Mouse (Mus musculus): ENCODE measurements around the gene Mettl17. TPM values are rescaled to one million over a fixed set of nuclear protein-coding genes. Genes with fewer than 3 reads are reported as not detected.
A peak's percentile ranks its signal among the peaks of the same experiment; 100 is the strongest.
"Not testable (repeated sequence)": the region's sequence is repeated elsewhere in the genome, so short reads cannot be mapped to it uniquely, and the experiment has no call there.

Mettl17 gene
- polyA plus RNA-seq, 1 experiment from 2014 or later: 40.4 TPM

- Histone ChIP-seq H3K36me3 (ENCODE audit: control insufficient read depth, insufficient read depth, low read length) (no peaks in the 10 kb centered on the region), H3K4me1 (replicated peaks; ENCODE audit: control insufficient read depth, insufficient read depth, low read length) (peaks cover 14% of the 10 kb centered on the region), H3K27ac (ENCODE audit: low read length) (peak overlapping the region; percentile 72), H3K9ac (ENCODE audit: low read length) (0 out of 2 replicates have a peak overlapping the region, but pooled peaks have one; percentile 25), H3K4me2 (ENCODE audit: low read depth, low read length) (no peak overlapping the region), H3K4me3 (ENCODE audit: low read length) (no peak overlapping the region), H3K27me3 (ENCODE audit: control insufficient read depth, insufficient read depth, low read depth, low read length) (no peaks in the 10 kb centered on the region), H3K9me3 (ENCODE audit: control insufficient read depth, low read length) (no peaks in the 10 kb centered on the region)
- ATAC-seq (ENCODE audit: low read depth): peak; percentile 90
- 47% methylated on average over 16 of the region's 16 CpGs for WGBS
These were observed 37.3 kb downstream of the Mettl17 start for GRCm38 (mm10) chr14:51921759-51922570.

GRCm38 (mm10) chr14:51922571-51922865 is 37.9 kb downstream of the Mettl17 start, which contains the start of gene Rnase13:
Gene Rnase13 (minus strand): TSS chr14:51922773.
- no peak for ATAC-seq (ENCODE audit: low read depth)
- 0 out of 2 replicates have a peak within 1 kb of the TSS, but pooled peaks have one; percentile 25 for H3K9ac ChIP-seq (ENCODE audit: low read length)
- 87% methylated on average over 7 of the region's 7 CpGs for WGBS

GRCm38 (mm10) chr14:51922910-51923309 is 38.3 kb downstream of the Mettl17 start:
- no peak overlapping the region for H3K27ac ChIP-seq (ENCODE audit: low read length)
- ATAC-seq (ENCODE audit: low read depth): no peak
- no peak overlapping the region for H3K9ac ChIP-seq (ENCODE audit: low read length)
- no peaks in the 10 kb centered on the region for H3K9me3 ChIP-seq (ENCODE audit: control insufficient read depth, low read length)
- H3K27me3 ChIP-seq (ENCODE audit: control insufficient read depth, insufficient read depth, low read depth, low read length): no peaks in the 10 kb centered on the region
- no peak overlapping the region for H3K4me2 ChIP-seq (ENCODE audit: low read depth, low read length)
- H3K4me3 ChIP-seq (ENCODE audit: low read length): no peak overlapping the region
- WGBS: 83% methylated on average over 2 of the region's 2 CpGs
- no peaks in the 10 kb centered on the region for H3K36me3 ChIP-seq (ENCODE audit: control insufficient read depth, insufficient read depth, low read length)
- H3K4me1 ChIP-seq (replicated peaks; ENCODE audit: control insufficient read depth, insufficient read depth, low read length): peaks cover 14% of the 10 kb centered on the region

More at GRCm38 (mm10) chr14:51922571-51922865, 37.9 kb downstream of the Mettl17 start, which contains the start of gene Rnase13:
- Histone ChIP-seq H3K9me3 (ENCODE audit: control insufficient read depth, low read length) (no peaks in the 10 kb centered on the region), H3K4me1 (replicated peaks; ENCODE audit: control insufficient read depth, insufficient read depth, low read length) (peaks cover 14% of the 10 kb centered on the region), H3K4me2 (ENCODE audit: low read depth, low read length) (no peak within 1 kb of the TSS), H3K27ac (ENCODE audit: low read length) (peak within 1 kb of the TSS; percentile 72), H3K27me3 (ENCODE audit: control insufficient read depth, insufficient read depth, low read depth, low read length) (no peaks in the 10 kb centered on the region), H3K36me3 (ENCODE audit: control insufficient read depth, insufficient read depth, low read length) (no peaks in the 10 kb centered on the region), H3K4me3 (ENCODE audit: low read length) (no peak within 1 kb of the TSS)

- no peaks in the 10 kb centered on the region for H3K27me3 ChIP-seq (ENCODE audit: control insufficient read depth, insufficient read depth, low read depth, low read length)
- H3K4me3 ChIP-seq (ENCODE audit: low read length): no peak overlapping the region
- no peaks in the 10 kb centered on the region for H3K9me3 ChIP-seq (ENCODE audit: control insufficient read depth, low read length)
- 64% methylated on average over 4 of the region's 4 CpGs for WGBS
- peaks cover 14% of the 10 kb centered on the region for H3K4me1 ChIP-seq (replicated peaks; ENCODE audit: control insufficient read depth, insufficient read depth, low read length)
- no peak overlapping the region for H3K27ac ChIP-seq (ENCODE audit: low read length)
- H3K36me3 ChIP-seq (ENCODE audit: control insufficient read depth, insufficient read depth, low read length): no peaks in the 10 kb centered on the region
- ATAC-seq (ENCODE audit: low read depth): no peak
- no peak overlapping the region for H3K4me2 ChIP-seq (ENCODE audit: low read depth, low read length)
- no peak overlapping the region for H3K9ac ChIP-seq (ENCODE audit: low read length)
These were observed 38.9 kb downstream of the Mettl17 start for GRCm38 (mm10) chr14:51923492-51923891.

GRCm38 (mm10) chr14:51926930-51927329 is 42.3 kb downstream of the Mettl17 start:
- H3K4me1 ChIP-seq (replicated peaks; ENCODE audit: control insufficient read depth, insufficient read depth, low read length): peaks cover 19% of the 10 kb centered on the region

GRCm38 (mm10) chr14:51929309-51929943 is 44.8 kb downstream of the Mettl17 start:
- Histone ChIP-seq H3K4me1 (replicated peaks; ENCODE audit: control insufficient read depth, insufficient read depth, low read length) (peaks cover 21% of the 10 kb centered on the region), H3K4me3 (ENCODE audit: low read length) (no peak overlapping the region), H3K4me2 (ENCODE audit: low read depth, low read length) (peak overlapping the region; percentile 9; the same call in 1 of the 2 replicates), H3K36me3 (ENCODE audit: control insufficient read depth, insufficient read depth, low read length) (no peaks in the 10 kb centered on the region), H3K9me3 (ENCODE audit: control insufficient read depth, low read length) (no peaks in the 10 kb centered on the region), H3K27me3 (ENCODE audit: control insufficient read depth, insufficient read depth, low read depth, low read length) (no peaks in the 10 kb centered on the region), H3K9ac (ENCODE audit: low read length) (no peak overlapping the region), H3K27ac (ENCODE audit: low read length) (peak overlapping the region; percentile 76)
- 49% methylated on average over 8 of the region's 8 CpGs for WGBS
- ATAC-seq (ENCODE audit: low read depth): peak; percentile 88

More at GRCm38 (mm10) chr14:51926930-51927329, 42.3 kb downstream of the Mettl17 start:
- not testable (repeated sequence) for H3K9ac ChIP-seq (ENCODE audit: low read length); H3K27me3 ChIP-seq (ENCODE audit: control insufficient read depth, insufficient read depth, low read depth, low read length); H3K27ac ChIP-seq (ENCODE audit: low read length); H3K4me2 ChIP-seq (ENCODE audit: low read depth, low read length); H3K4me3 ChIP-seq (ENCODE audit: low read length); H3K36me3 ChIP-seq (ENCODE audit: control insufficient read depth, insufficient read depth, low read length); ATAC-seq (ENCODE audit: low read depth); H3K9me3 ChIP-seq (ENCODE audit: control insufficient read depth, low read length)
- WGBS: 93% methylated on average over 11 of the region's 11 CpGs

GRCm38 (mm10) chr14:51929968-51930367 is 45.3 kb downstream of the Mettl17 start:
- H3K4me2 ChIP-seq (ENCODE audit: low read depth, low read length): peak overlapping the region; percentile 9; the same call in 1 of the 2 replicates
- no peak overlapping the region for H3K4me3 ChIP-seq (ENCODE audit: low read length)
- WGBS: 48% methylated on average over 9 of the region's 9 CpGs
- H3K9me3 ChIP-seq (ENCODE audit: control insufficient read depth, low read length): no peaks in the 10 kb centered on the region
- no peaks in the 10 kb centered on the region for H3K27me3 ChIP-seq (ENCODE audit: control insufficient read depth, insufficient read depth, low read depth, low read length)
- ATAC-seq (ENCODE audit: low read depth): peak; percentile 3; the same call in 1 of the 2 replicates
- H3K9ac ChIP-seq (ENCODE audit: low read length): no peak overlapping the region
- no peaks in the 10 kb centered on the region for H3K36me3 ChIP-seq (ENCODE audit: control insufficient read depth, insufficient read depth, low read length)
- H3K4me1 ChIP-seq (replicated peaks; ENCODE audit: control insufficient read depth, insufficient read depth, low read length): peaks cover 21% of the 10 kb centered on the region
- H3K27ac ChIP-seq (ENCODE audit: low read length): peak overlapping the region; percentile 58

- peaks cover 21% of the 10 kb centered on the region for H3K4me1 ChIP-seq (replicated peaks; ENCODE audit: control insufficient read depth, insufficient read depth, low read length)
- ATAC-seq (ENCODE audit: low read depth): peak; percentile 75
- 32% methylated on average over 5 of the region's 5 CpGs for WGBS
- no peak overlapping the region for H3K4me3 ChIP-seq (ENCODE audit: low read length)
- H3K4me2 ChIP-seq (ENCODE audit: low read depth, low read length): no peak overlapping the region
- H3K27ac ChIP-seq (ENCODE audit: low read length): no peak overlapping the region; the same call in 1 of the 2 replicates
- no peaks in the 10 kb centered on the region for H3K27me3 ChIP-seq (ENCODE audit: control insufficient read depth, insufficient read depth, low read depth, low read length)
- no peaks in the 10 kb centered on the region for H3K36me3 ChIP-seq (ENCODE audit: control insufficient read depth, insufficient read depth, low read length)
- H3K9me3 ChIP-seq (ENCODE audit: control insufficient read depth, low read length): no peaks in the 10 kb centered on the region
- no peak overlapping the region for H3K9ac ChIP-seq (ENCODE audit: low read length)
These were observed 46.2 kb downstream of the Mettl17 start for GRCm38 (mm10) chr14:51930824-51931223.

All from lung, embryonic 16.5 days (tissue).